Mouse (Mus musculus) cerebellum, adult 18-20 months (tissue): ENCODE results near the gene Svs1.
A peak's percentile ranks its signal among the peaks of the same experiment; 100 is the strongest.
"Not testable (repeated sequence)": the region's sequence is repeated elsewhere in the genome, so short reads cannot be mapped to it uniquely, and the experiment has no call there.

ENCODE experiments used
- DNase-seq, 2 experiments: peaks; one replicate each; pipeline ENCODE4 v3.0.0; 2021

Gene Svs1

GRCm38 (mm10) chr6:48986444-48986990 lies at the start of gene Svs1:
Gene Svs1, plus strand, starts transcription at chr6:48986861.
- DNase-seq: no peak

GRCm38 (mm10) chr6:48949596-48949995 lies 37.1 kb upstream of the Svs1 start:
- no peak for DNase-seq

GRCm38 (mm10) chr6:48950676-48951075 lies 36.0 kb upstream of the Svs1 start:
- DNase-seq: no peak

- DNase-seq: no peak
These were observed 35.0 kb upstream of the Svs1 start for GRCm38 (mm10) chr6:48951630-48952029.

- DNase-seq: no peak
These were observed 33.4 kb upstream of the Svs1 start for GRCm38 (mm10) chr6:48953220-48953619.

- DNase-seq: no peak
These were observed 32.5 kb upstream of the Svs1 start for GRCm38 (mm10) chr6:48954211-48954610.

GRCm38 (mm10) chr6:48954946-48955345 lies 31.7 kb upstream of the Svs1 start:
- DNase-seq: peak in 1 of 2 experiments; percentile 6

- no peak for DNase-seq
These were observed 29.9 kb upstream of the Svs1 start for GRCm38 (mm10) chr6:48956785-48957184.

GRCm38 (mm10) chr6:48958053-48958452 lies 28.6 kb upstream of the Svs1 start:
- DNase-seq: no peak

GRCm38 (mm10) chr6:48959151-48959550 lies 27.5 kb upstream of the Svs1 start:
- peak; percentile 6 to 8 for DNase-seq

- DNase-seq: not testable (repeated sequence)
These were observed 20.0 kb upstream of the Svs1 start for GRCm38 (mm10) chr6:48966696-48967095.

GRCm38 (mm10) chr6:48967868-48968267 lies 18.8 kb upstream of the Svs1 start:
- DNase-seq: no peak

GRCm38 (mm10) chr6:48974663-48975062 lies 12.0 kb upstream of the Svs1 start, which contains the start of gene Doxl2:
Gene Doxl2, plus strand, starts transcription at chr6:48974963.
- no peak for DNase-seq

GRCm38 (mm10) chr6:48979616-48980015 lies 7.0 kb upstream of the Svs1 start:
- DNase-seq: no peak

GRCm38 (mm10) chr6:48982305-48982704 lies 4.4 kb upstream of the Svs1 start:
- no peak for DNase-seq

GRCm38 (mm10) chr6:48989971-48990370 lies 3.3 kb downstream of the Svs1 start:
- DNase-seq: no peak

- no peak for DNase-seq
These were observed 5.3 kb downstream of the Svs1 start for GRCm38 (mm10) chr6:48991991-48992390.

- DNase-seq: no peak
These were observed 11.5 kb downstream of the Svs1 start for GRCm38 (mm10) chr6:48998186-48998585.

GRCm38 (mm10) chr6:48998796-48999195 lies 12.1 kb downstream of the Svs1 start:
- no peak for DNase-seq

- no peak for DNase-seq
These were observed 16.7 kb downstream of the Svs1 start for GRCm38 (mm10) chr6:49003381-49003780.

GRCm38 (mm10) chr6:49007981-49008380 lies 21.3 kb downstream of the Svs1 start:
- peak; percentile 61 to 69 for DNase-seq

GRCm38 (mm10) chr6:49008420-49009160 lies 21.9 kb downstream of the Svs1 start:
- DNase-seq: no peak

- DNase-seq: no peak
These were observed 22.5 kb downstream of the Svs1 start for GRCm38 (mm10) chr6:49009161-49009555.

GRCm38 (mm10) chr6:49009665-49010064 lies 23.0 kb downstream of the Svs1 start:
- no peak for DNase-seq

- no peak for DNase-seq
These were observed 24.5 kb downstream of the Svs1 start for GRCm38 (mm10) chr6:49011191-49011590.
